Mouse (Mus musculus) CH12.LX (cell line): ENCODE measurements at regions not wholly inside any gene's neighbourhood (a gene's known extent, or its start where the extent isn't known, plus 50 kb on each side); places are given as distances from the start of the nearest gene placed in this dataset.

ENCODE experiments used
- CTCF ChIP-seq, 2 experiments: IDR thresholded peaks in 1 of 2; conservative IDR thresholded peaks in 1 of 2; 2 replicates each; pipeline ENCODE4 v1.5.1; 2011 to 2012; ENCODE audit warnings: low read depth in 2 of 2, low read length in 2 of 2, improper control_type of control experiment in 1 of 2, inconsistent platforms in 1 of 2, mild to moderate bottlenecking in 1 of 2, moderate library complexity in 1 of 2
- EP300 ChIP-seq: IDR thresholded peaks from 2 replicates; pipeline ENCODE4 v1.6.1; 2011; ENCODE audit warnings: low read length, improper control_type of control experiment
- ETS1 ChIP-seq: conservative IDR thresholded peaks from 2 replicates; pipeline ENCODE4 v1.6.1; 2012; ENCODE audit warnings: low read depth, mild to moderate bottlenecking, inconsistent platforms, low read length, improper control_type of control experiment, moderate library complexity
- GABPA ChIP-seq: IDR thresholded peaks from 2 replicates; pipeline ENCODE4 v1.6.1; 2012; ENCODE audit warnings: low read depth, low read length, improper control_type of control experiment, inconsistent platforms; ENCODE audit not compliant: insufficient replicate concordance
- HCFC1 ChIP-seq: IDR thresholded peaks from 2 replicates; pipeline ENCODE4 v1.6.1; 2012; ENCODE audit warnings: low read depth, mild to moderate bottlenecking, inconsistent platforms, low read length, improper control_type of control experiment
- IRF4 ChIP-seq: IDR thresholded peaks from 2 replicates; pipeline ENCODE4 v1.6.1; 2014; ENCODE audit warnings: low read depth, mild to moderate bottlenecking, inconsistent platforms, low read length, improper control_type of control experiment
- JUND ChIP-seq: conservative IDR thresholded peaks from 2 replicates; pipeline ENCODE4 v1.6.1; 2011; ENCODE audit warnings: low read depth, low read length, improper control_type of control experiment
- MAX ChIP-seq: IDR thresholded peaks from 2 replicates; pipeline ENCODE4 v1.6.1; 2011; ENCODE audit warnings: low read length, improper control_type of control experiment
- POLR2A ChIP-seq: IDR thresholded peaks from 2 replicates; pipeline ENCODE4 v1.6.1; 2011; ENCODE audit warnings: low read depth, mild to moderate bottlenecking, improper control_type of control experiment, low read length
- SIN3A ChIP-seq: IDR thresholded peaks from 2 replicates; pipeline ENCODE4 v1.6.1; 2012; ENCODE audit warnings: low read length, improper control_type of control experiment, inconsistent platforms
- SMC3 ChIP-seq: IDR thresholded peaks from 2 replicates; pipeline ENCODE4 v1.6.1; 2011; ENCODE audit warnings: low read depth, low read length, improper control_type of control experiment
- UBTF ChIP-seq: IDR thresholded peaks from 2 replicates; pipeline ENCODE4 v1.6.1; 2012; ENCODE audit warnings: low read depth, mild to moderate bottlenecking, inconsistent platforms, low read length, improper control_type of control experiment, moderate library complexity
- USF1 ChIP-seq: IDR thresholded peaks from 2 replicates; pipeline ENCODE4 v1.6.1; 2014; ENCODE audit warnings: low read depth, mild to moderate bottlenecking, inconsistent platforms, low read length, improper control_type of control experiment
- ZMIZ1 ChIP-seq: IDR thresholded peaks from 2 replicates; pipeline ENCODE4 v1.6.1; 2012; ENCODE audit warnings: low read depth, mild to moderate bottlenecking, inconsistent platforms, low read length, improper control_type of control experiment

GRCm38 (mm10) chr2:70888840-70889469 is 63.4 kb upstream of the Tlk1 start:
- TF ChIP-seq POLR2A (no peak), EP300 (peak; percentile 84), GABPA (no peak), CTCF (conservative IDR thresholded peaks at IDR 0.05 in 1 of 2, IDR thresholded peaks at IDR 0.05 in 1 of 2; ENCODE audit: low read depth in 2 of 2, low read length in 2 of 2) (no peak), SIN3A (peak; percentile 48; the same call in 1 of the 2 replicates), MAX (peak; percentile 35; the same call in 1 of the 2 replicates), ZMIZ1 (no peak), JUND (no peak), IRF4 (peak; percentile 67), HCFC1 (no peak), USF1 (peak; percentile 77), ETS1 (peak; percentile 32; the same call in 1 of the 2 replicates), UBTF (no peak), SMC3 (no peak)
